Mouse (Mus musculus) kidney, postnatal 0 days (tissue): ENCODE measurements around the gene Ap3m1. TPM values are rescaled to one million over a fixed set of nuclear protein-coding genes. Genes with fewer than 3 reads are reported as not detected.

Experiments used
- ATAC-seq: fragments of 200-750 bp; cut with Nextera tagmentation; replicated peaks from 2 replicates; pipeline ENCODE4 v1.8.0; 2017; ENCODE audit warnings: low read depth, moderate number of reproducible peaks, moderate TSS enrichment, moderate library complexity; ENCODE audit not compliant: low FRiP score
- DNase-seq: peaks from one replicate; pipeline ENCODE4 v3.0.0-alpha.2; 2016; ENCODE audit warnings: low spot score
- H3K27ac ChIP-seq: fragments of 300-500 bp; sonication (generic); 2 replicates; pipeline ENCODE4 v1.5.1; 2014; ENCODE audit warnings: mild to moderate bottlenecking
- H3K27me3 ChIP-seq: fragments of 300-500 bp; sonication (generic); 2 replicates; pipeline ENCODE4 v1.6.1; 2014; ENCODE audit warnings: low read length, mixed read lengths; ENCODE audit not compliant: insufficient read depth
- H3K36me3 ChIP-seq: fragments of 300-500 bp; sonication (generic); 2 replicates; pipeline ENCODE4 v1.6.1; 2014; ENCODE audit warnings: low read length, mixed read lengths; ENCODE audit not compliant: insufficient read depth
- H3K4me1 ChIP-seq: fragments of 300-500 bp; sonication (generic); replicated peaks from 2 replicates; pipeline ENCODE4 v1.6.1; 2014; ENCODE audit warnings: antibody characterized with exemption, low read length, mixed read lengths; ENCODE audit not compliant: insufficient read depth
- H3K4me2 ChIP-seq: fragments of 300-500 bp; sonication (generic); 2 replicates; pipeline ENCODE4 v1.6.1; 2014; ENCODE audit warnings: mild to moderate bottlenecking, low read length, moderate library complexity, mixed read lengths
- H3K4me3 ChIP-seq: fragments of 300-500 bp; sonication (generic); replicated peaks from 2 replicates; pipeline ENCODE4 v1.5.1; 2014; ENCODE audit warnings: low read depth, low read length
- H3K9ac ChIP-seq: fragments of 300-500 bp; sonication (generic); 2 replicates; pipeline ENCODE4 v1.6.1; 2014; ENCODE audit warnings: low read depth, low read length
- H3K9me3 ChIP-seq: fragments of 300-500 bp; sonication (generic); replicated peaks from 2 replicates; pipeline ENCODE4 v1.6.1; 2016; ENCODE audit warnings: low read length, inconsistent platforms, mixed read lengths
- CTCF ChIP-seq: IDR thresholded peaks from 2 replicates; pipeline ENCODE4 v1.5.1; 2016; ENCODE audit warnings: antibody characterized with exemption, low read depth, mild to moderate bottlenecking, moderate library complexity
- WGBS: fragments of 180-500 bp; shearing (Covaris S2); extraction: QIAGEN DNeasy Blood & Tissue Kit; methylation state at CpG from one replicate; pipeline ENCODE4 v1.1.7; 2014; 5-methylcytosine and 5-hydroxymethylcytosine counted together
- polyA plus RNA-seq: library from polyadenylated mRNA; unstranded; fragments of >200 nt; fragmentation: Nextera tagmentation; extraction: Ambion mirVana; gene quantifications from 2 replicates; pipeline ENCODE4 v1.2.1, GENCODE M21; 2015

The Ap3m1 gene
- polyA plus RNA-seq, 1 experiment from 2014 or later: 50.7 TPM

GRCm38 (mm10) chr14:21085666-21086065 is 33.4 kb upstream of the Ap3m1 start:
- H3K4me3 ChIP-seq: no peak overlapping the region
- DNase-seq: no peak
- H3K27me3 ChIP-seq: no peaks in the 10 kb centered on the region
- H3K4me1 ChIP-seq: peaks cover 10% of the 10 kb centered on the region
- no peak for ATAC-seq
- no peak overlapping the region; the same call in 1 of the 2 replicates for H3K27ac ChIP-seq
- H3K4me2 ChIP-seq: no peak overlapping the region
- TF ChIP-seq CTCF: no peak
- no peaks in the 10 kb centered on the region for H3K9me3 ChIP-seq
- no peak overlapping the region for H3K9ac ChIP-seq
- 69% methylated on average over 5 of the region's 5 CpGs for WGBS
- H3K36me3 ChIP-seq: no peaks in the 10 kb centered on the region

GRCm38 (mm10) chr14:21082823-21083222 is 30.5 kb upstream of the Ap3m1 start:
- H3K4me3 ChIP-seq: no peak overlapping the region
- ATAC-seq (no peak), DNase-seq (no peak)
- H3K4me1 ChIP-seq: peaks cover 10% of the 10 kb centered on the region
- 63% methylated on average over 1 of the region's 1 CpGs for WGBS
- H3K4me2 ChIP-seq: no peak overlapping the region
- no peaks in the 10 kb centered on the region for H3K27me3 ChIP-seq
- TF ChIP-seq CTCF: no peak
- H3K36me3 ChIP-seq: no peaks in the 10 kb centered on the region
- H3K9ac ChIP-seq: no peak overlapping the region
- no peaks in the 10 kb centered on the region for H3K9me3 ChIP-seq
- no peak overlapping the region for H3K27ac ChIP-seq

- H3K27ac ChIP-seq: no peak overlapping the region
- no peak overlapping the region for H3K4me2 ChIP-seq
- ATAC-seq (no peak), DNase-seq (no peak)
- no peak overlapping the region for H3K4me3 ChIP-seq
- TF ChIP-seq CTCF: no peak
- H3K9me3 ChIP-seq: no peaks in the 10 kb centered on the region
- H3K27me3 ChIP-seq: no peaks in the 10 kb centered on the region
- no peak overlapping the region for H3K9ac ChIP-seq
- no peaks in the 10 kb centered on the region for H3K36me3 ChIP-seq
- H3K4me1 ChIP-seq: peaks cover 4% of the 10 kb centered on the region; the same call in 1 of the 2 replicates
Measured at GRCm38 (mm10) chr14:21078511-21078910, 26.2 kb upstream of the Ap3m1 start.

- no peak overlapping the region for H3K9ac ChIP-seq
- no peak overlapping the region for H3K4me3 ChIP-seq
- WGBS: 75% methylated on average over 4 of the region's 4 CpGs
- no peaks in the 10 kb centered on the region for H3K27me3 ChIP-seq
- H3K4me1 ChIP-seq: peaks cover 4% of the 10 kb centered on the region; the same call in 1 of the 2 replicates
- no peak overlapping the region for H3K4me2 ChIP-seq
- no peaks in the 10 kb centered on the region for H3K9me3 ChIP-seq
- DNase-seq: no peak
- no peak for TF ChIP-seq CTCF
- no peak for ATAC-seq
- no peaks in the 10 kb centered on the region for H3K36me3 ChIP-seq
- no peak overlapping the region for H3K27ac ChIP-seq
Measured at GRCm38 (mm10) chr14:21077939-21078338, 25.6 kb upstream of the Ap3m1 start.

- ATAC-seq (peak; percentile 19), DNase-seq (no peak)
- Histone ChIP-seq H3K9me3 (no peaks in the 10 kb centered on the region), H3K36me3 (no peaks in the 10 kb centered on the region), H3K4me3 (peak overlapping the region; percentile 67), H3K4me2 (peak overlapping the region; percentile 79), H3K4me1 (peaks cover 4% of the 10 kb centered on the region; the same call in 1 of the 2 replicates), H3K9ac (peak overlapping the region; percentile 72), H3K27me3 (no peaks in the 10 kb centered on the region), H3K27ac (peak overlapping the region; percentile 71)
- 41% methylated on average over 7 of the region's 7 CpGs for WGBS
- TF ChIP-seq CTCF: no peak
Measured at GRCm38 (mm10) chr14:21076501-21077194, 24.3 kb upstream of the Ap3m1 start.

- H3K4me1 ChIP-seq: peaks cover 4% of the 10 kb centered on the region; the same call in 1 of the 2 replicates
- ATAC-seq (peak; percentile 99), DNase-seq (peak; percentile 93)
- H3K9ac ChIP-seq: peak overlapping the region; percentile 72
- H3K27ac ChIP-seq: peak overlapping the region; percentile 71
- H3K27me3 ChIP-seq: no peaks in the 10 kb centered on the region
- peak overlapping the region; percentile 79 for H3K4me2 ChIP-seq
- H3K4me3 ChIP-seq: peak overlapping the region; percentile 67
- H3K36me3 ChIP-seq: no peaks in the 10 kb centered on the region
- TF ChIP-seq CTCF: peak; percentile 22; the same call in 1 of the 2 replicates
- WGBS: under 1% methylated on average over 58 of the region's 59 CpGs
- no peaks in the 10 kb centered on the region for H3K9me3 ChIP-seq
Measured at GRCm38 (mm10) chr14:21075751-21076500, 23.6 kb upstream of the Ap3m1 start.
